Mouse (Mus musculus) monocyte, adult 59 days (primary cell): Measurements from ENCODE around the gene Nfatc3. TPM values are rescaled to one million over a fixed set of nuclear protein-coding genes. Genes with fewer than 3 reads are reported as not detected.

Source experiments
- total RNA-seq, 2 experiments: library from RNA; stranded (reverse); gene quantifications; one replicate each; pipeline ENCODE4 v1.2.4; 2023

The Nfatc3 gene
- 10 to 100 TPM; 72.0 to 77.6 TPM for total RNA-seq

DNA sequence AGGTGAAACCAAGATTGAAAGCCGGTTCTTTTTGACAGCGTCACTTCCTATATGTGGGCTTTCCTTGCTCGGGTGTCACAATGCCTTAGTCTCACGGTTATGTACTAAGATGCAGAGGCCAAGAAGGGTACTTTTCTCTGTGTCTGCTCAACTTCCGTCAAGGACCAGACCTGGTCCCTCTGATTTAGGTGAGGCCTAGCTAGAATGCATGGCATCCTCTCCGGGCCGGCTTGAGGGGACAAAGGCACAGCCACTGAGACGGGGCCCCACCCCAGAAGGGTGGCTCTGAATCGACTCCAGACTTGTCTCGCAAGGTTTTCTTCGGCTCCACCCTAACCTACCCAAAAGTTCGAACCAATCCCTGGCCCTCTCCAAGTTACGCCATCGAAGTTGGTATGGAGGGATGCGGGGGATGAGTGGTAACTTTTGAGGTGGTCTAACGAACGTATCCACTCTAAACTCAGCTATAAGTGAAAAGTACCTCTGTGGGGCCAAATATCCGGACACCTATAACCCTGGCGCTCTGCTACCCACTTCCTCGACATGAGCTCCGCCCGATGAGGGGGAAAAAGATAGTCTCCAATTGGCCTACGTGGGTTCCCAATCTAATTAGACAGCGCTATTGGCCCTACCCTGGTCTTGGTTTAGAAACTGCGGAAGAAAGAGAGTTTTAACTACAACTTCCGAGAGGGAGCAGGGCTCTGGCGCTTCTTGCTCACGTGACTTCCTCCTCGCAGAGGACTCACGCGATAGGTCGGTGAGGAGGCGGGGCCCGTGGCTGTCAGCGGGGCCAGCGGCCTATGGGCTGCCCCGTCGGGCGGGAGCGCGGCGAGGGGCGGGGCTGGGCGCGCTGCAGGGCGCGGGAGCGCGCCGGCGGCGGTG lies at the start of gene Nfatc3:
Nfatc3 (plus strand) TSS at position 110 of the 882 bp plus-strand sequence.

DNA sequence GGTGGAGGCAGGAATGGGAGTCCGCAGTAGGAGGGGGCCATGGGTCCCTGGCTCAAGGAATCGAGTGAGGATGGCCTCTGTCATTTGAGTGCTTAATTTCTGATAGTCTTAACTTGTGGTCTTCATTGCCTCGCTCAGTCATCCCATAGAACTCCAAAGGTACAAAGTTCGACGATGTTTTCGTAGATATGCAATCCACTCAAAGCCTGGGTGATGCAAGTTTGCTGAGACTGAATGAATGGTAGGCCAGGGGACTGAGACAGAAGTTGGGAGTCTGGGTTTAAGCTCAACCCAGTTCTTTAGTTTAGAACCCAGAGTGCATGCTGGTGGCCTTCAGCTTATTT lies 47.0 kb upstream of the Nfatc3 start, which contains the start of gene Ddx28:
Ddx28 (minus strand) TSS at position 240 of the 344 bp plus-strand sequence.

DNA sequence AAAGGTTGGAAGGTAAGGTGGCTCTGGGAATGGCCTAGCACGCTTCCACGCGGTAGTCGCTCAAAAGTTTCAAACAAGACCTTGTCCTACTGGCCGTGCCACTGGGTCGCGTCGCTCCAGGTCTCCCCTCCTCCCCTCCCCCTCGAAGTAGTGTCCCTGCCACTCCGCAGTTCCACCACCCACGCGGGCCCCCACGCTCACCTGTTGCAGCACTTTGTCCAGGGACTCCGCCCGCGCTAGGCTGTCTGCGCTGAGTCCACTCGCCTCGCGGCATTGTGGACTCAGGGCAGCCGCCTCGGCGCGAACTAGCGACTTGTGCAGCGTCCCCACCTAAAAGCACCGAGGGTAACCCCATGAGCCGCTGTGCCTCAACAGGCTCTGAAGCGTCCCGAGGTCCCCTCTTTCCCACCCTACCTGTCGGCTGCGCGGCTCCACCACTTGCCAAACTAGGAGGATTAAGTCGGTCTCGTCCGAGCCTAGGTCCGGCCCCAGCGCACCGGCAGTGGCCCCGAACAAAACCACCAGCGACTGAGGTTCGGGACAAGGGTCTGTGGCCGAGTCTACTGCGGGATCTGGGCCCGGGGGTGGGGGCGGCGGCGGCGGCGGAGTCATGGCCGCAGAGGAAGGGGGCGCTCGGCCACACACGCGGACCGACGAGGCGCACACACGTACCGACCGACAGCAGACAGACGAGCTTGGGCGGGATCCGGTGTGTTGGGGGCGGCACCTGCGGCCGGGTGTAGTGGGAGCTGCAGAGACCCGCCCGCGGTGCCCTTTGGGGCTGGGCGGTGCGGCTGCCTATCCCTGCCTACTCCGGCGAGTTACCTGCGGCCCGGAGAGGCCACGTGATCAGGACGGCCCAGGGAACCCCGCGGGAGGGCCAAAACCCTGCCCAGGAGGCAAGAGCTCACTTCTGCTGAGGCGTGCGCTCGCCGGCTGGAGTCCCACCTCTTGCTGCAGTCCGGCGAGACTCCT lies 77.8 kb downstream of the Nfatc3 start, which contains the start of gene Esrp2:
Esrp2 (minus strand) TSS at position 819 of the 975 bp plus-strand sequence.

DNA sequence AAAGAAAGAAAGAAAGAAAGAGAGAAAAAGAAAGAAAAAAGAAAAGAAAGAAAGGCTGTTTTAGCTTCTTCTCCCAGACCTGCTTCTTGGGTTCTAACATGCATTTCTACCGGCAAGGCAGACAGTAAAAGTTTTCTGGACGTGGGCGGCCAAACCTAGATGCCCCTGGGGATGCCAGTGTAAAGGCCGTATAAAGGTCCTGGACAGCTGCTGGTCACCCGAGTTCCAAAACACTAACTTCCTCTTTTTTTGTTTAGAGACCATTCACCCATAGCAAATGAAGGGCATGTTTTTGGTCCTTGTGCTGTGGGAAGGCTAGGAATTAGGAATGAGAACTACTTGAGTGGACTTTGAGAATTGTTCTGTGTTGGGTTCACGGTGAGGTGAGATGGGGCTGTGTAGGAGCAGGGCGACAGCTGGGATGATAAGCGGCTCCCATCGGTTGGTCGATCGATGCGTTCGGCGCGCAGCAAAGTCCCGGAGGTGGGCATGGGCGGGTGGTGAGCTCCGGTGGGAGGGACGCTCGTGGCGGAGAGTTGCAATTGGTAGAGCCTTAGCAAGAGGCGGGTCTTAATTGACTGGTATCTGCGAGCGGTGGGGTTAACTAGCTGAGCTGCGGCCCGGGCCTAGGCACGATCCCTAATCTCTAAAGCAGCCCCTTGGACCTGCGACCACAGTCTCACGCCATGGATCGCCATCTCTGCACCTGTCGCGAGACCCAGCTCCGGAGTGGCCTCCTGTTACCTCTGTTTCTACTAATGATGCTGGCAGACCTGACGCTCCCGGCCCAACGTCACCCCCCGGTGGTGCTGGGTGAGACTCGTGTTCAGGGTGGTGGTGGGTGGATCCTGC lies 91.4 kb downstream of the Nfatc3 start, which contains the start of gene Pla2g15:
Pla2g15 (plus strand) TSS at position 599 of the 852 bp plus-strand sequence.

DNA sequence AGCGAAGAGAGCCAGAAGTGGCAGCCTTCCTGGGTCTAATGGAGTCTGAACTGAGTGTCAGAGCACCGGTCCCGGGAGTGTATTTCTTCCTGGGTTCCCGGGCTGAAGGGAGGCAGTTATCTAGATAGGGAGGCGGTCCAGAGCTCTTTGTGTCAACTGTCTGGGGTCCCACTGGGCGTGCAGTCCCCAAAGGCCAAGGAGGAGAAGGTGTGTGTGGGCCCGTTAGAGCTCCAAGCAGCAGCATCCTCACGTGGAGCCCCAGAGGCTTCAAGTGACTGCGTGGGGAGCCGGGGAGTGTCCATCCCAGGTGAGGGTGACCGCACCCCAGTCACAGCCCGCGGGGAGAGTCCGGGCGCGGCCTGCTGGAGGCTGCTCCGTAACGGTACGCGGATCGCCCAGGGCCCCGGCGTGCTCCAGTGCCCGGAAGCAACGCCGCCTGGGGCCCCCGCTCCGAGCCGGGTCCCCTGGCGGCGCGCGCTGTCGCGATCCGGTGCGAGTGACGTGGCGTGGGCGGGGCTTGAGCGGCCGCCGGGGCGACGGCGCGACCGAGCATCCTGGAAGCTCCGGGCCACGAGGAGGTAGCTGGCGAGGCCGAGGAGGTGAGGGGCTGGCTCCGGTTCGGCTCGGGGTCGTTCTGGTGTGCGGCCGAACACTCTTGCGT lies 109.8 kb downstream of the Nfatc3 start, which contains the start of gene Slc7a6:
Slc7a6 (plus strand) TSS at position 502 of the 661 bp plus-strand sequence.

Other genes with a start within 250 kb of the Nfatc3 start
- 10 to 100 TPM; 28.0 to 33.8 TPM for gene Ranbp10, start 231.5 kb upstream of the Nfatc3 start, total RNA-seq
- not detected for gene Tsnaxip1, start 231.1 kb upstream of the Nfatc3 start, total RNA-seq
- 1 to 10 TPM; 6.9 to 9.3 TPM for gene Cenpt, start 205.6 kb upstream of the Nfatc3 start, total RNA-seq
- 10 to 100 TPM; 43.3 to 44.9 TPM for gene Thap11, start 203.7 kb upstream of the Nfatc3 start, total RNA-seq
- 10 to 100 TPM in 1 of 2 experiments, 1 to 10 TPM in 1; 1.5 to 38.4 TPM for gene Nutf2, start 198.3 kb upstream of the Nfatc3 start, total RNA-seq
- 10 to 100 TPM; 40.4 to 47.7 TPM for gene Edc4, start 178.0 kb upstream of the Nfatc3 start, total RNA-seq
- under 1 TPM in 1 of 2 experiments, not detected in 1; 0.97 TPM for gene Nrn1l, start 165.3 kb upstream of the Nfatc3 start, total RNA-seq
- gene Pskh1, start 158.4 kb upstream of the Nfatc3 start, total RNA-seq = 10 to 100 TPM; 15.8 to 17.4 TPM
- gene Ctrl, start 125.0 kb upstream of the Nfatc3 start, total RNA-seq = 1 to 10 TPM; 1.8 to 2.1 TPM
- gene Psmb10, start 120.4 kb upstream of the Nfatc3 start, total RNA-seq = 100 to 1,000 TPM; 180 to 226 TPM
- gene Lcat, start 115.5 kb upstream of the Nfatc3 start, total RNA-seq = under 1 TPM in 1 of 2 experiments, not detected in 1; 0.97 TPM
- gene Slc12a4, start 92.7 kb upstream of the Nfatc3 start, total RNA-seq = 10 to 100 TPM; 21.6 to 23.2 TPM
- gene Dpep3, start 79.4 kb upstream of the Nfatc3 start, total RNA-seq = under 1 TPM; 0.82 to 0.84 TPM
- 1 to 10 TPM; 7.7 to 7.8 TPM for gene Dus2, start 67.5 kb upstream of the Nfatc3 start, total RNA-seq
- not detected for gene Dpep2nb, start 52.9 kb upstream of the Nfatc3 start, total RNA-seq
- 10 to 100 TPM; 13.4 to 18.6 TPM for gene Ddx28, start 47.0 kb upstream of the Nfatc3 start, total RNA-seq
- gene Esrp2, start 78.1 kb downstream of the Nfatc3 start, total RNA-seq = not detected
- gene Pla2g15, start 91.6 kb downstream of the Nfatc3 start, total RNA-seq = 100 to 1,000 TPM; 102 to 105 TPM
- gene Slc7a6, start 110.0 kb downstream of the Nfatc3 start, total RNA-seq = 10 to 100 TPM; 17.5 to 19.2 TPM
- 10 to 100 TPM; 36.8 to 42.2 TPM for gene Slc7a6os, start 152.1 kb downstream of the Nfatc3 start, total RNA-seq
- gene Prmt7, start 152.1 kb downstream of the Nfatc3 start, total RNA-seq = 10 to 100 TPM; 11.7 to 14.4 TPM